Mouse (Mus musculus): ENCODE results near the gene Rec114. TPM values are rescaled to one million over a fixed set of nuclear protein-coding genes. Genes with fewer than 3 reads are reported as not detected.

The Rec114 gene
- total and polyA plus RNA-seq, 2 experiments from 2014 or later = 2.0 to 6.7 TPM

- no peak for TF ChIP-seq CTCF (IDR thresholded peaks at IDR 0.05; ENCODE audit: low read depth)
- Histone ChIP-seq H3K4me2 (ENCODE audit: low read depth, low read length) (no peak overlapping the region), H3K36me3 (ENCODE audit: insufficient read depth, low read length) (no peaks in the 10 kb centered on the region), H3K4me1 (ENCODE audit: insufficient read depth, low read length) (no peaks in the 10 kb centered on the region), H3K9me3 (ENCODE audit: low read length) (no peaks in the 10 kb centered on the region), H3K4me3 (ENCODE audit: low read length) (no peak overlapping the region), H3K27ac (no peak overlapping the region), H3K27me3 (ENCODE audit: insufficient read depth, low read length) (no peaks in the 10 kb centered on the region), H3K9ac (replicated peaks; ENCODE audit: low read length) (no peak overlapping the region)
- 87% methylated on average over 10 of the region's 10 CpGs for WGBS
- DNase-seq (ENCODE audit: low spot score) (no peak), ATAC-seq (no peak)
Observed at GRCm38 (mm10) chr9:58685290-58685689, 58.5 kb downstream of the Rec114 start.

GRCm38 (mm10) chr9:58683372-58683771, 60.4 kb downstream of the Rec114 start:
- ATAC-seq (no peak), DNase-seq (ENCODE audit: low spot score) (peak; percentile 8)
- 29% methylated on average over 6 of the region's 6 CpGs for WGBS
- H3K4me3 ChIP-seq (ENCODE audit: low read length) = no peak overlapping the region
- H3K4me2 ChIP-seq (ENCODE audit: low read depth, low read length) = no peak overlapping the region
- no peaks in the 10 kb centered on the region for H3K27me3 ChIP-seq (ENCODE audit: insufficient read depth, low read length)
- no peak for TF ChIP-seq CTCF (IDR thresholded peaks at IDR 0.05; ENCODE audit: low read depth)
- no peak overlapping the region for H3K9ac ChIP-seq (replicated peaks; ENCODE audit: low read length)
- no peaks in the 10 kb centered on the region for H3K9me3 ChIP-seq (ENCODE audit: low read length)
- no peaks in the 10 kb centered on the region for H3K4me1 ChIP-seq (ENCODE audit: insufficient read depth, low read length)
- no peaks in the 10 kb centered on the region for H3K36me3 ChIP-seq (ENCODE audit: insufficient read depth, low read length)
- H3K27ac ChIP-seq = no peak overlapping the region

GRCm38 (mm10) chr9:58682106-58682505, 61.7 kb downstream of the Rec114 start:
- H3K27ac ChIP-seq = no peak overlapping the region
- H3K9ac ChIP-seq (replicated peaks; ENCODE audit: low read length) = no peak overlapping the region
- no peak for TF ChIP-seq CTCF (IDR thresholded peaks at IDR 0.05; ENCODE audit: low read depth)
- WGBS = 64% methylated on average over 6 of the region's 6 CpGs
- DNase-seq (ENCODE audit: low spot score) (no peak), ATAC-seq (no peak)
- H3K4me2 ChIP-seq (ENCODE audit: low read depth, low read length) = no peak overlapping the region
- no peaks in the 10 kb centered on the region for H3K36me3 ChIP-seq (ENCODE audit: insufficient read depth, low read length)
- no peaks in the 10 kb centered on the region for H3K27me3 ChIP-seq (ENCODE audit: insufficient read depth, low read length)
- no peaks in the 10 kb centered on the region for H3K9me3 ChIP-seq (ENCODE audit: low read length)
- H3K4me3 ChIP-seq (ENCODE audit: low read length) = no peak overlapping the region
- no peaks in the 10 kb centered on the region for H3K4me1 ChIP-seq (ENCODE audit: insufficient read depth, low read length)

GRCm38 (mm10) chr9:58681411-58681810, 62.4 kb downstream of the Rec114 start:
- no peaks in the 10 kb centered on the region for H3K27me3 ChIP-seq (ENCODE audit: insufficient read depth, low read length)
- no peak overlapping the region for H3K9ac ChIP-seq (replicated peaks; ENCODE audit: low read length)
- no peak for TF ChIP-seq CTCF (IDR thresholded peaks at IDR 0.05; ENCODE audit: low read depth)
- H3K4me1 ChIP-seq (ENCODE audit: insufficient read depth, low read length) = no peaks in the 10 kb centered on the region
- H3K9me3 ChIP-seq (ENCODE audit: low read length) = no peaks in the 10 kb centered on the region
- 78% methylated on average over 2 of the region's 2 CpGs for WGBS
- DNase-seq (ENCODE audit: low spot score) (no peak), ATAC-seq (no peak)
- H3K27ac ChIP-seq = no peak overlapping the region
- H3K36me3 ChIP-seq (ENCODE audit: insufficient read depth, low read length) = no peaks in the 10 kb centered on the region
- H3K4me2 ChIP-seq (ENCODE audit: low read depth, low read length) = no peak overlapping the region
- H3K4me3 ChIP-seq (ENCODE audit: low read length) = no peak overlapping the region

GRCm38 (mm10) chr9:58675371-58675770, 68.4 kb downstream of the Rec114 start:
- Histone ChIP-seq H3K9me3 (ENCODE audit: low read length) (no peaks in the 10 kb centered on the region), H3K4me2 (ENCODE audit: low read depth, low read length) (no peak overlapping the region), H3K36me3 (ENCODE audit: insufficient read depth, low read length) (no peaks in the 10 kb centered on the region), H3K27ac (no peak overlapping the region), H3K4me3 (ENCODE audit: low read length) (no peak overlapping the region), H3K4me1 (ENCODE audit: insufficient read depth, low read length) (no peaks in the 10 kb centered on the region), H3K9ac (replicated peaks; ENCODE audit: low read length) (no peak overlapping the region), H3K27me3 (ENCODE audit: insufficient read depth, low read length) (no peaks in the 10 kb centered on the region)
- no peak for DNase-seq (ENCODE audit: low spot score)
- ATAC-seq = no peak
- 75% methylated on average over 6 of the region's 6 CpGs for WGBS
- no peak for TF ChIP-seq CTCF (IDR thresholded peaks at IDR 0.05; ENCODE audit: low read depth)

GRCm38 (mm10) chr9:58674736-58675135, 69.0 kb downstream of the Rec114 start:
- H3K9me3 ChIP-seq (ENCODE audit: low read length) = no peaks in the 10 kb centered on the region
- no peak overlapping the region for H3K4me2 ChIP-seq (ENCODE audit: low read depth, low read length)
- no peaks in the 10 kb centered on the region for H3K27me3 ChIP-seq (ENCODE audit: insufficient read depth, low read length)
- no peak overlapping the region for H3K4me3 ChIP-seq (ENCODE audit: low read length)
- WGBS = 78% methylated on average over 11 of the region's 11 CpGs
- DNase-seq (ENCODE audit: low spot score) (no peak), ATAC-seq (no peak)
- H3K4me1 ChIP-seq (ENCODE audit: insufficient read depth, low read length) = no peaks in the 10 kb centered on the region
- TF ChIP-seq CTCF (IDR thresholded peaks at IDR 0.05; ENCODE audit: low read depth) = no peak
- no peaks in the 10 kb centered on the region for H3K36me3 ChIP-seq (ENCODE audit: insufficient read depth, low read length)
- no peak overlapping the region for H3K27ac ChIP-seq
- H3K9ac ChIP-seq (replicated peaks; ENCODE audit: low read length) = no peak overlapping the region

GRCm38 (mm10) chr9:58672474-58672873, 71.3 kb downstream of the Rec114 start:
- no peak overlapping the region for H3K4me2 ChIP-seq (ENCODE audit: low read depth, low read length)
- H3K36me3 ChIP-seq (ENCODE audit: insufficient read depth, low read length) = no peaks in the 10 kb centered on the region
- TF ChIP-seq CTCF (IDR thresholded peaks at IDR 0.05; ENCODE audit: low read depth) = no peak
- H3K27me3 ChIP-seq (ENCODE audit: insufficient read depth, low read length) = no peaks in the 10 kb centered on the region
- no peak for DNase-seq (ENCODE audit: low spot score)
- H3K27ac ChIP-seq = no peak overlapping the region
- no peak for ATAC-seq
- no peak overlapping the region for H3K9ac ChIP-seq (replicated peaks; ENCODE audit: low read length)
- 43% methylated on average over 4 of the region's 4 CpGs for WGBS
- no peaks in the 10 kb centered on the region for H3K4me1 ChIP-seq (ENCODE audit: insufficient read depth, low read length)
- H3K9me3 ChIP-seq (ENCODE audit: low read length) = no peaks in the 10 kb centered on the region
- no peak overlapping the region for H3K4me3 ChIP-seq (ENCODE audit: low read length)
